1 mouse cellular context compared by ENCODE assay signal in the genomic region with DNA sequence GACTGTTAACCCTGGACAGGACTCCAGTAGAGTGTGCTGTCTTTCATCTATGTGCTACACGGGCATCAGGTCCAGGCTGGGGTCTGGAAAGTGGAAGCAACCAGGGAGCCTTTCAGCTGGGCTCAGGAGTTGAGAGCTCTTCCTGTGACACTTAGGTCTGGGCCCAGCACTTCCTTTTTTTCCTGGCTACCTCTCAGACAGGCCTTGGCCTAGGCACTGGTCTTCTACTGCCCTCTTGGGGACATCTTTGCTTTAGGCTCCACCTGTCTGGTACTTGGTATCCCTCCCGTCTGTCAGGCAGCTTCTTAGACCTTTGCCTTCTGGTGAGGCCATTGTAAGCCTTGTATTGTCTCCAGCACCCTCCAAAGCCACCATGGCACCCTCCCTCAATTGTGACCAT.
TF ChIP-seq lines count a peak whose summit lies in the region.

No protein-coding gene starts in this region.

TF ChIP-seq in MEL, 35 proteins besides CTCF, POLR2A, EP300 and RAD21:
- peak; percentile 90 for TF ChIP-seq SMC3 (IDR thresholded peaks at IDR 0.05; ENCODE audit: low read depth, low read length)
- peak; percentile 39; the same call in 1 of the 2 replicates for TF ChIP-seq ELF1 (IDR thresholded peaks at IDR 0.05; ENCODE audit: low read depth, low read length)
- peak; percentile 57; the same call in 1 of the 2 replicates for TF ChIP-seq SIN3A (IDR thresholded peaks at IDR 0.05; ENCODE audit: low read length)
- no peak for TF ChIP-seq MYC (IDR thresholded peaks at IDR 0.05; ENCODE audit: low read depth, low read length)
- TF ChIP-seq ZC3H11A (IDR thresholded peaks at IDR 0.05; ENCODE audit: low read depth, low read length) = peak; percentile 90
- 0 out of 2 replicates have a peak, but pooled peaks have one; percentile 3 for TF ChIP-seq MAX (IDR thresholded peaks at IDR 0.05; ENCODE audit: low read length)
- TF ChIP-seq TBP (IDR thresholded peaks at IDR 0.05; ENCODE audit: low read depth, low read length) = 0 out of 2 replicates have a peak, but pooled peaks have one; percentile 13
- TF ChIP-seq GABPA (IDR thresholded peaks at IDR 0.05; ENCODE audit: low read depth, low read length) = no peak
TF ChIP-seq in MEL: peak in this region for 6.
